Mouse (Mus musculus) CH12.LX (cell line): ENCODE measurements at regions not wholly inside any gene's neighbourhood (a gene's known extent, or its start where the extent isn't known, plus 50 kb on each side); places are given as distances from the start of the nearest gene placed in this dataset.

Experiments
- BHLHE40 ChIP-seq: IDR thresholded peaks from 2 replicates; pipeline ENCODE4 v1.6.1; 2011; ENCODE audit warnings: mild to moderate bottlenecking, low read depth, low read length, improper control_type of control experiment
- CTCF ChIP-seq, 2 experiments: IDR thresholded peaks in 1 of 2; conservative IDR thresholded peaks in 1 of 2; 2 replicates each; pipeline ENCODE4 v1.5.1; 2011 to 2012; ENCODE audit warnings: low read depth in 2 of 2, low read length in 2 of 2, improper control_type of control experiment in 1 of 2, inconsistent platforms in 1 of 2, mild to moderate bottlenecking in 1 of 2, moderate library complexity in 1 of 2
- E2F4 ChIP-seq: IDR thresholded peaks from 2 replicates; pipeline ENCODE4 v1.6.1; 2011; ENCODE audit warnings: low read depth, low read length, improper control_type of control experiment; ENCODE audit not compliant: insufficient replicate concordance
- EP300 ChIP-seq: IDR thresholded peaks from 2 replicates; pipeline ENCODE4 v1.6.1; 2011; ENCODE audit warnings: low read length, improper control_type of control experiment
- GABPA ChIP-seq: IDR thresholded peaks from 2 replicates; pipeline ENCODE4 v1.6.1; 2012; ENCODE audit warnings: low read depth, low read length, improper control_type of control experiment, inconsistent platforms; ENCODE audit not compliant: insufficient replicate concordance
- HCFC1 ChIP-seq: IDR thresholded peaks from 2 replicates; pipeline ENCODE4 v1.6.1; 2012; ENCODE audit warnings: low read depth, mild to moderate bottlenecking, inconsistent platforms, low read length, improper control_type of control experiment
- MAZ ChIP-seq: IDR thresholded peaks from 2 replicates; pipeline ENCODE4 v1.6.1; 2012; ENCODE audit warnings: low read depth, mild to moderate bottlenecking, inconsistent platforms, low read length, improper control_type of control experiment, moderate library complexity
- NRF1 ChIP-seq: IDR thresholded peaks from 2 replicates; pipeline ENCODE4 v1.6.1; 2014; ENCODE audit warnings: low read depth, mild to moderate bottlenecking, inconsistent platforms, low read length, improper control_type of control experiment, moderate library complexity
- USF2 ChIP-seq: conservative IDR thresholded peaks from 2 replicates; pipeline ENCODE4 v1.6.1; 2011; ENCODE audit warnings: low read depth, low read length, improper control_type of control experiment

DNA sequence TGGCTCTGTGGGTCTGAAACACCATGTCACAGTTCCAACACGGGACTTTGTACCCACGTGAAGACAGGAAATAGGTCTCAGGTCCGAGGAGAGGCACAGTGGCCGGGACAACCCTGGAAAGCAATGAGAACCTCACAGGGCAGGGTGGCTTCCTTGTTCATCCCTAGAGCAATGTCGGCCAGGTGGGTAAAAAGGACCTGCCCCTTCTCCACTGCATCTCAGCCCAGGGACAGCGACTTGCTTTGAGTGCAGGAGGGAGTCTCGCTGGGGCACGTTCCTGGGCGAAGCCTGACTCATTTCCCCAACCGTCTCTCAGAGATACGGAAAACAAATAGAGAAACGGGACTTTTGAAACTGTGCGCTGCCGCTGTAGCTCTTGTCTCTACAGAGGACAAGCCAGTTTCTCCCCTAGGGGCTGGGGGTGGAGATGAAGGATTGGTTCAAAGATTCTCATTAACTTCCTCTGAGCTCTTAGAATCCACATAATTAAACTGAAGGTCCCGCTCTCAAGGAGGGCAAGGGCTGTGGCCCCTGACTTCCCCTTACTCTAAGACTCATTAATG is 112.1 kb downstream of the Tfap2c start:
- TF ChIP-seq CTCF (conservative IDR thresholded peaks at IDR 0.05 in 1 of 2, IDR thresholded peaks at IDR 0.05 in 1 of 2; ENCODE audit: low read depth in 2 of 2, low read length in 2 of 2) (no peak), USF2 (no peak), BHLHE40 (no peak), EP300 (no peak), HCFC1 (no peak), MAZ (no peak), GABPA (no peak), NRF1 (no peak), E2F4 (no peak)
